ENCODE assay signal across 12 mouse cellular contexts in genomic region chr9:40460781-40461180, GRCm38 (mm10).
DNase-seq lines count a peak whose midpoint lies in the region; ATAC-seq and TF ChIP-seq lines count a peak whose summit lies in the region.
"Had no signal": no experiment of that assay in that cellular context is flagged by ENCODE, and none has a peak within 500 bp of the region (broad histone marks: within the 10 kb centered on the region; RNA-seq: fewer than 3 reads in every experiment).

No protein-coding gene starts in this region.

- TF ChIP-seq CTCF in lung, postnatal 0 days (IDR thresholded peaks at IDR 0.05) = no peak

- WGBS in heart, embryonic 12.5 days = 10% methylated on average over 6 of the region's 6 CpGs
- 22% methylated on average over 6 of the region's 6 CpGs for WGBS in lung, postnatal 0 days

- H3K27me3 ChIP-seq in heart, embryonic 12.5 days (replicated peaks) = peaks cover 2% of the 10 kb centered on the region; the same call in 1 of the 2 replicates
- H3K27me3 ChIP-seq in lung, postnatal 0 days (replicated peaks; ENCODE audit: insufficient read depth, low read length) = no peaks in the 10 kb centered on the region
- H3K27me3 ChIP-seq: limb, embryonic 12.5 days had no signal

- peak overlapping the region; percentile 31; the same call in 1 of the 2 replicates for H3K4me2 ChIP-seq in heart, embryonic 12.5 days
- no peak overlapping the region for H3K4me2 ChIP-seq in lung, postnatal 0 days (replicated peaks; ENCODE audit: low read depth, low read length)
- H3K4me2 ChIP-seq: limb, embryonic 12.5 days had no signal

- ATAC-seq in heart, embryonic 12.5 days (ENCODE audit: insufficient number of reproducible peaks, low FRiP score) = no peak
- no peak for ATAC-seq in lung, postnatal 0 days
- ATAC-seq: hindbrain, embryonic 16.5 days had no signal

- peaks cover 41% of the 10 kb centered on the region for H3K4me1 ChIP-seq in heart, embryonic 12.5 days (replicated peaks)
- peaks cover 3% of the 10 kb centered on the region; the same call in 1 of the 2 replicates for H3K4me1 ChIP-seq in lung, postnatal 0 days (ENCODE audit: insufficient read depth, low read depth, low read length)
- H3K4me1 ChIP-seq: limb, embryonic 12.5 days had no signal

- no peak overlapping the region for H3K9ac ChIP-seq in heart, embryonic 12.5 days
- H3K9ac ChIP-seq in lung, postnatal 0 days (replicated peaks; ENCODE audit: low read depth) = no peak overlapping the region
- H3K9ac ChIP-seq: limb, embryonic 12.5 days had no signal

- H3K27ac ChIP-seq in heart, embryonic 12.5 days (ENCODE audit: poor library complexity, severe bottlenecking) = peak overlapping the region; percentile 66
- no peak overlapping the region for H3K27ac ChIP-seq in lung, postnatal 0 days (ENCODE audit: low read length)
- H3K27ac ChIP-seq: limb, embryonic 12.5 days had no signal

- no peak overlapping the region for H3K4me3 ChIP-seq in heart, embryonic 12.5 days
- H3K4me3 ChIP-seq in lung, postnatal 0 days (ENCODE audit: low read depth, low read length) = no peak overlapping the region
- H3K4me3 ChIP-seq: limb, embryonic 12.5 days had no signal

- H3K9me3 ChIP-seq in heart, embryonic 12.5 days (replicated peaks) = no peaks in the 10 kb centered on the region
- H3K9me3 ChIP-seq in lung, postnatal 0 days (ENCODE audit: low read length) = no peaks in the 10 kb centered on the region
- H3K9me3 ChIP-seq: limb, embryonic 12.5 days had no signal

- peak; percentile 87 to 92 for DNase-seq in adrenal gland, adult (ENCODE audit: inconsistent age in 2 of 2, low spot score in 1 of 2)
- DNase-seq in adrenal gland, adult 18-20 months (ENCODE audit: low spot score in 2 of 2) = no peak
- peak; percentile 86 for DNase-seq in ovary, adult 18-20 months (ENCODE audit: low spot score)
- DNase-seq in ovary, postnatal 10 days (ENCODE audit: low spot score) = no peak
- DNase-seq in retina, postnatal 1 day = peak; percentile 35
- no peak for DNase-seq in thymus, postnatal 10 days (ENCODE audit: low spot score in 2 of 2)
- DNase-seq in lung, postnatal 0 days (ENCODE audit: low spot score) = no peak
- DNase-seq: lung, postnatal 14 days; thymus, adult 2 months had no signal

- H3K36me3 ChIP-seq in heart, embryonic 12.5 days = no peaks in the 10 kb centered on the region
- H3K36me3 ChIP-seq in lung, postnatal 0 days (ENCODE audit: insufficient read depth, low read length) = no peaks in the 10 kb centered on the region
- H3K36me3 ChIP-seq: limb, embryonic 12.5 days had no signal

- TF ChIP-seq EP300 in lung, postnatal 0 days (IDR thresholded peaks at IDR 0.05) = no peak

Comparison
In these comparisons a context has a peak if more than half of its experiments do, and no peak if none do; other contexts are left out.
1. DNase-seq: peak in adrenal gland, adult (2 of 2), ovary, adult 18-20 months (single experiment) and retina, postnatal 1 day (single experiment); none in adrenal gland, adult 18-20 months (0 of 2), ovary, postnatal 10 days (single experiment), thymus, postnatal 10 days (0 of 2) and lung, postnatal 0 days (single experiment).